Mouse (Mus musculus) G1E-ER4 (cell line): ENCODE data around the gene Nos3. TPM values are rescaled to one million over a fixed set of nuclear protein-coding genes. Genes with fewer than 3 reads are reported as not detected.

ENCODE experiments used
- GATA1 ChIP-seq: IDR thresholded peaks from one replicate; pipeline ENCODE4 v1.8.0; 2012; ENCODE audit warnings: low read length, inconsistent platforms
- polyA plus RNA-seq: library from polyadenylated mRNA; stranded (reverse); fragments of >175 nt; gene quantifications from 2 replicates; pipeline ENCODE4 v1.2.3, GENCODE M21; 2012

Gene Nos3
- polyA plus RNA-seq, 1 experiment, result 0.06 TPM

GRCm38 (mm10) chr5:24383026-24383859, 18.6 kb downstream of the Nos3 start:
- no peak for TF ChIP-seq GATA1

- no peak for TF ChIP-seq GATA1
These were observed 19.8 kb downstream of the Nos3 start for GRCm38 (mm10) chr5:24384407-24384806.

GRCm38 (mm10) chr5:24385374-24385773, 20.8 kb downstream of the Nos3 start:
- TF ChIP-seq GATA1, result no peak

DNA sequence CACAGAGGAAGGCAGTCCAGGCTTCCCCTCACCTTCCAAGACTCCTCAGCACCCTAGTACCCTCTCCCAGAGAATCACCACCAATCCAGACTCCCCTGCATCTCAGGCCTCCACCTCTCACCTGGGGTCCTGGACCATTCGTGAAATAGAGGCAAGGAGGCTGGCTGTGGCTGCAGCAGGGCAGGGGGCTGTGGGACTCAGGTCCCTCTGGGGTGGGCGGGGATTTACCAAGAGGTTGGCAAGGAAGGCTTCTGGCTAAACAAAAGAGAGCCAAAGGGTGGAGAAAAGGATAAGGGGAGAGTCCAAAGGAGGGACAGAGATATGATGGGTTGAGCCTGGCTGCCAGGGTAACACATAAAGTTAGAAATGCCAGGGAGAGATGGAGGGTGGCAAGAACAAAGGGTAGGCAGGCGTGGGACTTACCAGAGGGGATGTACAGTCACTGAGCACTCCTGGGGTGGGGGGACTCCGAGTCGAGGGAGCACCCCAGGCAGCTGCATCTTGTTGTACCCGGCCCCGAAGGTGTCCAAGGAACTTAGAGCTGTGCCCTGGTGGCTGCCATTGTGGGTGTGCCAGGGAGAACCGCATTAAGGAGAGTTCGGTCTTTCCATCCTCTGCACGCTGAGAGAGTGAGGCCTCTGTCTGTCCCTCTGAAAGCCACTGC, 21.4 kb downstream of the Nos3 start:
- TF ChIP-seq GATA1, result no peak

GRCm38 (mm10) chr5:24387264-24388241, 22.9 kb downstream of the Nos3 start:
- TF ChIP-seq GATA1, result no peak

DNA sequence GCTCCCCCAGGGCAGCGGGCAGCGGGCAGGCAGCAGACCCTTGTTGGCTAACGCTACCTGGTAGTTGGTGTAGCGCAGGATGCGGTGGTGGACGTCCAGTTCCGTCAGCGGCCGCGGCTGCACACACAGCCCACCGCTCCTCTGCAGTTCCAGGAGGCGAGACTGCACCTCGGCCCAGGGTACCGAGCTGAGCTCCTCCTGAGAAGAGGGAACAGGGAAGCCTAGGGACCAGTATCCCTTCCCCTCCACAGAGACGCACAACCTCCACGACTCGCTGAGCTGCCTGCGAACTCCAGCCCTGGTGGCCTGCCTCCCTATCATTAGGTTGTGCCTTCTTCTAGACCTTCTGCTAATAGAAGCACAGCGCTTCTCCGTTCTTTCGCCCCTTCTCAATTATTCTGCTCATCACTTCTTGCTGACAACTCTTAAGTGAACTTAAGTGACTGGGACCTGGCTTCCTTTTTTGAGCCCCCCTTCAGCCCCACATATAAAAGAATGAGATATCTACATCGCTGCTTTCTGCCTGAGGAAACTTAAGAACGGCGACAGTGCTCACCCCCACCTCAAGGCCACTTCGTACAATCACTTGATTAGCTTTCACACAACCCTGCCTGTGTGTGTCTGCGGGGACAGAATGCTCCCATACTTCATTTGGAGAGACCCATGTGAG, 23.8 kb downstream of the Nos3 start:
- no peak for TF ChIP-seq GATA1

GRCm38 (mm10) chr5:24389011-24389657, 24.5 kb downstream of the Nos3 start:
- TF ChIP-seq GATA1, result no peak

GRCm38 (mm10) chr5:24389658-24390020, 25.0 kb downstream of the Nos3 start:
- TF ChIP-seq GATA1, result no peak

DNA sequence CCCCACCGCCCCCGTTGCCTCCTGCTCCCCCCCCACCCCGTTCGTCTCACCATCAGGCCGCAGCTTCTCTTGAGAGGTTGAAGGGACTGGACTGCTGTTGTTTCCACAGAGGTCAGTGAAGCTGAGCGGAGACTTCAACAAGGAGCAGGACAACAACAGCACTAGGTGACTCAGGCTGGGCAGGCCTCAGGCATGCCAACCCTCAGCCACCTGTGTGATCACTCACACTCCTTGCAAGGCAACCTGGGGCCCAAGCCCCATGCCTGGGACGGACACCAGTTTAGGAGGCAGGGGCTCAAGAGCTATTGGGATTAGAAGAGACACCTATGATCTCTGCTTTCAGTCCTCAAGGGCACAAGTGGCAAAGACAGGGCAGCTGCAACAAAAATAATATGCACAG, 27.3 kb downstream of the Nos3 start, which contains the start of gene Atg9b:
Gene Atg9b, minus strand, starts transcription at position 280 of the 400 bp plus-strand sequence.
- no peak for TF ChIP-seq GATA1

DNA sequence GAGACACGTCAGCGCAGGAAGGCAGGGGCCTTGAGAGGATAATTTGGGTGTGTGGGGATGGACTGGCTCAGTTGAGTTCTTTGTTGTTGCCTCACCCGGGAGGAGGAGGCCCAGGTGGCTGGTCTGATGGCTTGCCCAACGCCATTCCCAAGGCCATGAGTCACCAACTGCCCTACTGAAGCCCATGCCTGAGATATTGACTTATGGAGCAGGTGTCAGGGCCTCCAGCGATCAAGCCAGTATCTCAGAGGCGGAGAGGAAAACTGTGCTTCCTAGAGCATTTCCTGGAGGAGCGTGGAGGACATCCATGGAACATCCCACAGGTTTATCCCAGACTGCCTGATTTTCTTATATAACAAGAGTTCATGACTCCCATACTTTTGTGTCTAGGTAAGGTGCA, 28.1 kb downstream of the Nos3 start:
- TF ChIP-seq GATA1, result no peak

DNA sequence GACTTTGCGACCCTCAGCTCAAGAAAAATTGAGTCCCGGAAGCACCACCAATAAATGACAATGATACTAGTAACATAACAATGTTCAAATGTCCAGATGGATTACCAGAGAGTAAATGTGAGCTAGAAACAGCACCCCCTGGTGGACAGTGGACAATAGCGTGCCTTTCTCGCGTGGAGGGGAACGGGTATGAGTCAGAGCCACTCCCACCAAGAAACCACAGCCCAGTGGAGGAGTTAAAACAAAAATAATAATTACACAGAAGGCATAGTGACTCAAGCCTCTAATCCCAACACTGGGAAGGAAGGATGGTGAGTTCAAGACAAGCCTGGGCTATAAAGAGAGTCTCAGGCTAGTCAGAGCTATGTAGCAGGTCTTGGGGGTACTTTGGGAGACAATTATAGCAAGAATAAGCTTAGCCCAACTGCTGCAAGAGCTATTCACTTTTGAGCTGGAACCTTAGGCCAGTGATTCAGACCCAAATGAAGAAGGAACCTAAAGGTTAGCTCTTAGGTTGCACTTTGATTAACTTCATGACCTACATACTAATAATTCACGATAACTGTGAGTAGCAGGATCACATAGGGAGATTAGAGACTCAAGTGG, 28.9 kb downstream of the Nos3 start, which contains the start of gene Abcb8:
Gene Abcb8, plus strand, starts transcription at position 272 of the 606 bp plus-strand sequence.
- no peak for TF ChIP-seq GATA1

DNA sequence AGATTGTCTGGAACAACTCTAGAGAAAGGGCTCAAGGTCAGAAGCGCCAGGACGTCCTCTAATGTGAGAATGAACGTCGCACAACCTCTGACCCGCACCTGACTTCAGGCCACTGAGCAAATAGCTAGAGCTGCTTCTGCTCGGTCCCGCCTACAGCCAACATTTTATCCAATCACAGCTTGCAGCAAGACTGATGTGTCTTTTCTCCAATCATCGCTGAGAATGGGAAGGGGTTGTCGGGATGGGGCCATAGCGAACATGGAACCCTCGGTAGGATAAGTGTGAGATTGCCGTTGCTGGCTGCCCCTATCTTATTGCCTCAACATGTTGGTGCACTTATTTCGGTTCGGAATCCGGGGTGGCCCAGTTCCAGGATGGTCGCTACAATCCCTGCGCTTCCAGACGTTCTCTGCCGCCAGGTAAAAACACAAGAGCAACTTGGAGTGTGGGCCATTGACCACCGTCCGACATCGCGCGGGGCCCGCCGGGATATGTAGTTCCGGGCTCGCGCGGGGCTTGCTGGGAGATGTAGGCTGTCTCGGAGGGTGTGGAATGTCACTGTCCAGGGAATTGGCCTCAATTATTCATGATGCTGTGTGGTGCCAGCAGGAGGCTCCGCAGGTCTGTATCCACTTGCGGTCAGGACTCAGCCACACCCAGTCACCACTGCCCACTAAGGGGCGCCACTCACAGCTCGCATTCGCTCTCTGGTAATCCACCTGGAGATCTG, 29.7 kb downstream of the Nos3 start:
- TF ChIP-seq GATA1, result no peak

DNA sequence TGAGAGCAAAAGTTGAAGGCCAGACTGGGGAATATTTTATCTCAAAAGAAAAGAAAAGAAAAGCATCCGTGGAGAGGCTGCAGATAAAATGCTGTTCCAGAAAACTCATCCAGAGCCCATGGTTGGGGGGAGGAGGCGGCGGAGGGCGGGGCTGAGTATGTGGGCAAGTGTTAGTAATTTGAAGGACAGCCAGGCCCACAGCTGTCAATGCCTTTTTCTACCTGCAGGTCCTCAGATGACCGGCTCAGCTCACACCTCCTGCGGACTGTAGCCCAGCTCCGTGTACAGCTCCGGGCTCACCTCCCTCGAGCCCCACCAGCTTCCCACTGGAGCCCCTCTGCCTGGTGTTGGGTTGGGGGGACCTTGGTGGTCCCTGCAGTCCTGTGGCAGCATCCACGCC, 35.1 kb downstream of the Nos3 start:
- TF ChIP-seq GATA1, result no peak
